Mouse (Mus musculus): ENCODE measurements at regions not wholly inside any gene's neighbourhood (a gene's known extent, or its start where the extent isn't known, plus 50 kb on each side); places are given as distances from the start of the nearest gene placed in this dataset.
"Not testable (repeated sequence)": the region's sequence is repeated elsewhere in the genome, so short reads cannot be mapped to it uniquely, and the experiment has no call there.

GRCm38 (mm10) chr14:96606736-96607135 lies 87.8 kb upstream of the Klhl1 start:
- Histone ChIP-seq H3K27ac (ENCODE audit: control insufficient read depth, low read depth, low read length) (peak overlapping the region; percentile 15; the same call in 1 of the 2 replicates), H3K9ac (ENCODE audit: control insufficient read depth, low read depth, low read length, poor library complexity, severe bottlenecking) (no peak overlapping the region), H3K4me3 (ENCODE audit: control insufficient read depth in 1 of 2, insufficient read depth in 1 of 2, low read depth in 2 of 2, low read length in 2 of 2) (peak overlapping the region in 1 of 2 experiments; percentile 40; a peak in 2 of 4 replicates), H3K79me2 (ENCODE audit: control insufficient read depth, insufficient read depth, low read length, poor library complexity) (no peaks in the 10 kb centered on the region), H3K27me3 (ENCODE audit: control insufficient read depth in 1 of 2, insufficient read depth in 2 of 2, low read length in 2 of 2) (no peaks in the 10 kb centered on the region), H3K36me3 (ENCODE audit: control insufficient read depth in 1 of 2, insufficient read depth in 2 of 2, low read length in 2 of 2) (peaks cover 0 to 2% of the 10 kb centered on the region in 2 experiments; a peak in 1 of 4 replicates), H3K4me1 (ENCODE audit: control insufficient read depth in 1 of 2, insufficient read depth in 2 of 2, low read length in 2 of 2) (peaks cover 2 to 6% of the 10 kb centered on the region in 2 experiments; a peak in 3 of 4 replicates), H3K9me3 (replicated peaks; ENCODE audit: insufficient read depth, low read length) (no peaks in the 10 kb centered on the region)
- peak; percentile 49 for DNase-seq (ENCODE audit: low read depth, low spot score)
- TF ChIP-seq EP300 (IDR thresholded peaks at IDR 0.05; ENCODE audit: low read depth in 1 of 2, low read length in 2 of 2) (peak in 1 of 2 experiments; percentile 62; a peak in 2 of 4 replicates), CHD2 (IDR thresholded peaks at IDR 0.05; ENCODE audit: low read length) (no peak)

GRCm38 (mm10) chr14:96601092-96601491 lies 82.2 kb upstream of the Klhl1 start:
- not testable (repeated sequence) for H3K9ac ChIP-seq (ENCODE audit: control insufficient read depth, low read depth, low read length, poor library complexity, severe bottlenecking); H3K9me3 ChIP-seq (replicated peaks; ENCODE audit: insufficient read depth, low read length); H3K4me3 ChIP-seq (ENCODE audit: control insufficient read depth in 1 of 2, insufficient read depth in 1 of 2, low read depth in 2 of 2, low read length in 2 of 2); H3K4me1 ChIP-seq (ENCODE audit: control insufficient read depth in 1 of 2, insufficient read depth in 2 of 2, low read length in 2 of 2); H3K79me2 ChIP-seq (ENCODE audit: control insufficient read depth, insufficient read depth, low read length, poor library complexity); H3K27ac ChIP-seq (ENCODE audit: control insufficient read depth, low read depth, low read length); H3K27me3 ChIP-seq (ENCODE audit: control insufficient read depth in 1 of 2, insufficient read depth in 2 of 2, low read length in 2 of 2); H3K36me3 ChIP-seq (ENCODE audit: control insufficient read depth in 1 of 2, insufficient read depth in 2 of 2, low read length in 2 of 2); DNase-seq (ENCODE audit: low read depth, low spot score)

- no peaks in the 10 kb centered on the region for H3K79me2 ChIP-seq (ENCODE audit: control insufficient read depth, insufficient read depth, low read length, poor library complexity)
- H3K9ac ChIP-seq (ENCODE audit: control insufficient read depth, low read depth, low read length, poor library complexity, severe bottlenecking) = no peak overlapping the region
- peak; percentile 19 for DNase-seq (ENCODE audit: low read depth, low spot score)
- no peaks in the 10 kb centered on the region for H3K27me3 ChIP-seq (ENCODE audit: control insufficient read depth in 1 of 2, insufficient read depth in 2 of 2, low read length in 2 of 2)
- no peaks in the 10 kb centered on the region for H3K4me1 ChIP-seq (ENCODE audit: control insufficient read depth in 1 of 2, insufficient read depth in 2 of 2, low read length in 2 of 2)
- TF ChIP-seq MAX (IDR thresholded peaks at IDR 0.05; ENCODE audit: low read length) (no peak), NRF1 (IDR thresholded peaks at IDR 0.05; ENCODE audit: insufficient read depth, low read depth, low read length, poor library complexity, severe bottlenecking) (no peak), CTCF (IDR thresholded peaks at IDR 0.05 in 2 of 3, conservative IDR thresholded peaks at IDR 0.05 in 1 of 3; ENCODE audit: control insufficient read depth in 1 of 3, insufficient read depth in 1 of 3, low read depth in 2 of 3, low read length in 3 of 3, poor library complexity in 1 of 3, severe bottlenecking in 1 of 3) (no peak)
- H3K9me3 ChIP-seq (replicated peaks; ENCODE audit: insufficient read depth, low read length) = no peaks in the 10 kb centered on the region
- no peaks in the 10 kb centered on the region for H3K36me3 ChIP-seq (ENCODE audit: control insufficient read depth in 1 of 2, insufficient read depth in 2 of 2, low read length in 2 of 2)
- no peak overlapping the region for H3K27ac ChIP-seq (ENCODE audit: control insufficient read depth, low read depth, low read length)
- no peak overlapping the region for H3K4me3 ChIP-seq (ENCODE audit: control insufficient read depth in 1 of 2, insufficient read depth in 1 of 2, low read depth in 2 of 2, low read length in 2 of 2)
These were observed 73.1 kb upstream of the Klhl1 start for GRCm38 (mm10) chr14:96592051-96592450.

Data from MEL (cell line).